Mouse (Mus musculus) lung, adult 2 months (tissue): Measurements from ENCODE around the gene Wif1. TPM values are rescaled to one million over a fixed set of nuclear protein-coding genes. Genes with fewer than 3 reads are reported as not detected.

Experiments
- DNase-seq: peaks from one replicate; pipeline ENCODE4 v3.0.0; 2022
- H3K4me1 ChIP-seq: fragments of 200-500 bp; 2 replicates; pipeline ENCODE4 v1.6.1; 2011; ENCODE audit warnings: low read length; ENCODE audit not compliant: control insufficient read depth, insufficient read depth
- H3K4me3 ChIP-seq: fragments of 200-500 bp; replicated peaks from 2 replicates; pipeline ENCODE3; 2011; ENCODE audit warnings: low read depth, mild to moderate bottlenecking, control low read depth, low read length; ENCODE audit errors: extremely low read depth
- CTCF ChIP-seq: fragments of 200-500 bp; IDR thresholded peaks from 2 replicates; pipeline ENCODE4 v1.5.1; 2011; ENCODE audit warnings: mild to moderate bottlenecking, low read length, control low read depth; ENCODE audit not compliant: insufficient read depth
- POLR2A ChIP-seq: fragments of 200-500 bp; IDR thresholded peaks from 2 replicates; pipeline ENCODE4 v1.6.1; 2011; ENCODE audit warnings: low read depth, mild to moderate bottlenecking, control low read depth, low read length, borderline replicate concordance; ENCODE audit errors: extremely low read depth
- WGBS: fragments of 180-500 bp; shearing (Covaris S2); methylation state at CpG from one replicate; pipeline ENCODE4 v1.1.7; 2018; 5-methylcytosine and 5-hydroxymethylcytosine counted together
- polyA plus RNA-seq: library from polyadenylated mRNA; depleted of rRNA; stranded (reverse); fragments of >200 nt; gene quantifications from 2 replicates; pipeline ENCODE4 v1.2.3, GENCODE M21; 2012; rRNA removed

Wif1 gene
- 3.5 and 4.3 TPM in 2 replicates for polyA plus RNA-seq

DNA sequence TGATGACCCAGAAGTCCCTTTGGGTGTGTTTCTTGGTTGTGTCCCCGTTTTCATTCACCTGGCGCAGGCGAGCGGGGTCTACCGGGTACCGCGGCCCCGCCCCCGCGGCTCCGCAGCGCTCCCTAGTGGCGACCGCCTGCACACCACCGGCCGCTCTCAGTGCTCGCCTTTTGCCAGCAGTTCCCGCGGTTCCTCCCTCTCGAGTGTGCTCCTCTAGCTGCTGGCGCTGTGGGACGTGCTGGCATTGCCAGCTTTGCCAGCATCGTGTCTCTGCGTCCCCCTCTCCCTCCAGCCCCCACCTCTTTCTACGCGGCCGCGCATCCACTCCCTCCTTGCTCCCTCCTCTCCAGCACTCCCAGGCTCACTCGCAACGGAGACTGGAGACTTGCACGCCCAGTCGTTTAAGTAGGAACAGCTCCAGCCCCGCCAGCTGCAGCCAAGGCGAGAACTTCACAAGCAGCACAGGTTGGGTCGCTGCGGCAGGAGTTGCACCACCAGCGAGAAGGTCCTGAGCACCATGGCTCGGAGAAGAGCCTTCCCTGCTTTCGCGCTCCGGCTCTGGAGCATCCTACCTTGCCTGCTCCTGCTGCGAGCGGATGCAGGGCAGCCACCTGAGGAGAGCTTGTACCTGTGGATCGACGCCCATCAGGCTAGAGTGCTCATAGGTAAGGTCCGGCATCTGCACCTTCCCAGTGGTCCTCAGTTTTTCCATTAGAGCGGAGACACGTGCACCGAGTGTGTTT lies at the start of gene Wif1:
Wif1 (plus strand) TSS at position 135 of the 743 bp plus-strand sequence.
- Histone ChIP-seq H3K4me3 (peak within 1 kb of the TSS; percentile 68), H3K4me1 (peaks cover 5% of the 10 kb centered on the region; the same call in 1 of the 2 replicates)
- DNase-seq = peak; percentile 81
- 1% methylated on average over 49 of the region's 49 CpGs for WGBS
- TF ChIP-seq CTCF = peak; percentile 46
- TF ChIP-seq POLR2A = no peak

DNA sequence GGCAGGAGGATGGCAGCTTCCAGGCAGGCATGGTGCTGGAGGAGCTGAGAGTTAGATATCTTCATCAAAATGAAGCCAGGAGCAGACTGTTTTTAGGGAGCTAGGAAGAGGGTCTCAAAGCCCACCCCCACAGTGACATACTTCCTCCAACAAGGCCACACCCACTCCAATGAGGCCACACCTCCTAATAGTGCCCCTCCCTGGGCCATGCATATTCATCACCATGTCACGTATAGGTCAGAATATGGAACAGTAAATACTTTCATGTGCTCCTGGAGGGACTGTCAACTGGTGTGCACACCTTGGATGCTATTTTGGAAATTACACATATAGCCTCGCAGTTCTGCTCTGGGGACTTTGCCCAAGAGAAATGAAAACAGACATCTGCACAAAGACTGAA lies 31.6 kb upstream of the Wif1 start:
- 83% methylated on average over 2 of the region's 2 CpGs for WGBS
- no peak for DNase-seq
- TF ChIP-seq CTCF (no peak), POLR2A (no peak)
- Histone ChIP-seq H3K4me1 (no peaks in the 10 kb centered on the region), H3K4me3 (no peak overlapping the region)

DNA sequence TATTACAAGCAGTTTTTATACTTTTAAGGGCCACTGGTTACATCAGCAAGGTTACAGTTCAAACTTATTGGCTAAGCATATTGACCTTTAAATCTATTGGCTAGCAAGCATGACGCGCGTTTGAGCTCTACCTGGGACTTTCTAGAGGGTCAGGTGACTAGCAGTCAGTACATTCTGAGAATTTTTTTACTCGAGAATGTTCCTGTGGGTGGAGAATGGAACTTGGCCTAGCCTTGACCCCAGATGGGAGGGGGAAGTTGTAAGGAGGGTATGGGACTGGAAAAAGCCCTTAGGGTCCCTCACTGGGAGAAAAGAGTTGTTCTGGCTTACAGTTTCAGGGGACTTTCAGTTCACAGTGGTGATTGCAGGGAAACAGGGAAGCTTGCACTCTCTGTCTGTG lies 22.3 kb upstream of the Wif1 start:
- Histone ChIP-seq H3K4me1 (no peaks in the 10 kb centered on the region), H3K4me3 (no peak overlapping the region)
- 71% methylated on average over 4 of the region's 4 CpGs for WGBS
- TF ChIP-seq CTCF (no peak), POLR2A (no peak)
- DNase-seq = no peak

DNA sequence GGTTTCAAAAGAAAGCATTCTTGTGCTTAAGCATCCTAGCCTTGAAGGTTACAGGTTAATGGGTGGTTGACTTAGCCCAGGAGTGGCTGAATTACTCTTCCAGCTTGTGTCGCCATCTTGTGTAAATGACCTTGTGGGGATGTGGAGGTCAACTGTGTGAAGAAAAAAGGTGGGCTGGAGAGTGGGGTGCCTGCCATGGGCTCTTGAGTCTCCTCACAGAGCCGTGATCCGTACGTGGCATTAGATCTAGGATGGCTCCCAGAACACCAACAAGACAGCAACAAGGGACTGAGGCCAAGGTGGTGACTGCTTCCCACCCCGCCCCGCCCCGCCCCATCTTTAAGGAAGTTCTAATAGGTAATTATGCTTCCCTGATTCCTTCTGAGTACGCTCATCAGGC lies 17.5 kb upstream of the Wif1 start:
- no peak for DNase-seq
- Histone ChIP-seq H3K4me1 (no peaks in the 10 kb centered on the region), H3K4me3 (no peak overlapping the region)
- 79% methylated on average over 8 of the region's 8 CpGs for WGBS
- no peak for TF ChIP-seq CTCF
- no peak for TF ChIP-seq POLR2A

DNA sequence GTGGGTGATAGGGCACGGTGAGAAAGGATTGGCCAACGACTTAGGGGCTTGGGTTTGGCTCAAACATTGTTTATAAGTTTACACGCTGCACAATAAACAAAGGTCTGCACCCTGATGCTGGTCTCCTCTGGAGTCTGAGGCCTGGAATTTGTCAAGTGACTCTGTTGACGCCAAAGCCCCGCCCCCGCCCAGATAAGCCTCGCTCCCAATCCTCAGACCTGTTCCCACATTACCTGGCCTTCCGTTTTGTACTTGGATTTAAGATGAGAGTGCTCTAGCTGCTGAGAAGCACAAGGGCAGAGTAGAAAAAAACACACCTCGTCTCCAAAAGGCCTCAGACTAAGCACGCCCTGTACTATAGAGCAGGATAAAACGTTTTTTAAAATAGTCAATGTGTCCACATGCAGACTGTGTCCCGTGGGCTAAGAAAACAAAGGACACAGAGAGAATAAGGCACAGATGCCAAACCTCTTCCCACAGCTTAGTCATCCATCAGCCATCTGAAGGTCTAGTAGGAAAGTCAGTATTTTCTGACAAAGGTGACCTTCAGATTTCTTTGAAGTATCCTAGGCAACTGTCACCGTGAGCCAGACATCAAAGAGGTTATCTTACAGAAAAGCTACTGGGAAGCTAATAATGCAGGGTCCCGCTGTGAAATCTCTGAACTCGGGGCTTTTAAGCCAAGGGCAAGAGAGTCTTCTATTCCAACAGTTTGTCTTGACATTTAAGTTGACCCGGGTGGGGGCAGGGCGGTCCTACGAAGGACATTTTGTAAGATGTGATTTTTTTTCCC lies 16.9 kb upstream of the Wif1 start:
- TF ChIP-seq CTCF (no peak), POLR2A (no peak)
- no peak overlapping the region for H3K4me3 ChIP-seq
- no peaks in the 10 kb centered on the region for H3K4me1 ChIP-seq
- WGBS = 32% methylated on average over 18 of the region's 18 CpGs
- DNase-seq = no peak

DNA sequence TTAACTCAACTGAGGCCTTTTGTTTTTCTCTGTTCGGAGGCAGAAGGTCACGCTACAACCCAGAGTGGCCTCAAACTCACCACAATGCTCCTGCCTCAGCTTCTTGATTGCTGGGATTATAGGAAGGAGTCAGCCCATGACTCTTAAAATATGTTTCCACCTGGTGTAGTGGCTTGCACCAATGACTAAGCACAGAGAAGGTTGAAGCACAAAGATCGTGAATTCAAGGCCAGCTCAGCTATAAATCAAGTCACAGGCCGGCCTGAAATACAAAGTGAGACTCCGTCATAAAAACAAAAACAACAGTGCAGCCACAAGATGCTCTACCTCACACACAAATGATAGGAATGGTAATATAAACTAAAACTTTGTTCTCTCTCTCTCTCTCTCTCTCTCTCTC lies 10.8 kb upstream of the Wif1 start:
- Histone ChIP-seq H3K4me1 (no peaks in the 10 kb centered on the region), H3K4me3 (no peak overlapping the region)
- DNase-seq = no peak
- WGBS = 63% methylated on average over 5 of the region's 5 CpGs
- TF ChIP-seq POLR2A (no peak), CTCF (no peak)

DNA sequence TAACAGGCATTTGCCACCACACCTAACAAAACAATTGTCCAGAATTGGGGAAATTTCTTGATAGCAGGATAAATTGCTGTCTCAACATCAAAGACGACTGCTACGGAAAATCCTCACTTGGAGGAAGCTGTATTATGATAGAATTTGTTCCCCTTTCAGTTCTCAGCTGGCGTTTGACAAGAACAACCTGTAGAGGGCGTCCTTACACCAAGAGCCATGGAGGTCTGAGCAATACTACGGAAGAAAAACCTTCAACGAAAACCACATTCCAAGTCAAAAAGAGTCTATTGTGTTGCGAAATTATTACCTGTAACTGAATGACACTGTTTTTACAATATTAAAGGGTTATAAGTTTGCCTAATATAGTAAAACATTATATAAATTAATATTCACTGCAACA lies 2.0 kb upstream of the Wif1 start:
- 0 out of 2 replicates have a peak, but pooled peaks have one; percentile 16 for TF ChIP-seq CTCF
- TF ChIP-seq POLR2A = no peak
- H3K4me3 ChIP-seq = no peak overlapping the region
- WGBS = 7% methylated on average over 7 of the region's 7 CpGs
- peaks cover 5% of the 10 kb centered on the region; the same call in 1 of the 2 replicates for H3K4me1 ChIP-seq
- peak; percentile 22 for DNase-seq

DNA sequence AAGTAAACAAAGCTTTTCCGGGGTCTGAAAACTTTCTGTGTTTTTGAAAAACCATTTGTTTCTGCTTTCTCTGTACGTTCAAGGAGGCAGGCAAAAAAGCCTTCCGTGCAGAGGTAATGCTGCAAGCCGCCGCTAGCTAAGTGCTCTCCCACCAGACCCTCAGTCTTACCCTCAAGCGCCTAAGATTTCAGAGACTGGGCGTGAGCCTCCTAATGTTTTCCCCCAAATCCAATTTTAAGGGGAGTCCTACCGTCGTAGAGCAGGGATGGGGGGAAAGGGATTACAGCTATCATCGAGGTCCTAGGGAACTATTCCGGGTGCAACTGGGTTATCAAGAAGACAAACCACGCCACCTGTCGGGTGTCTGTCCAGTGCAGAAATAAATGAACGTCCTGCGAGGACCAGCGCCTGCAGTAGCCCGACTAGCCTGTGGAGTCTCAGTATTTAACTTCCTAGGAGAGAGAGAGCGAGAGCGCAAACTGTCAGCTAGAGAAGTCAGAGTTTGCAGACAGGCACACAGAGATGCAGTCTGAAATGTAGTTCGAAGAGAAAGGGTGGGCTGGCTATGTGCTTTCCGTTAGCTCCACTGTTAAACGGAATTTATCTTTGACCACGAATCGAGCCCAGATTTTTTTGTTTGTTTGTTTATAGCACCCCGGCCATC lies 500 bp upstream of the Wif1 start:
- H3K4me1 ChIP-seq = peaks cover 5% of the 10 kb centered on the region; the same call in 1 of the 2 replicates
- peak overlapping the region; percentile 68 for H3K4me3 ChIP-seq
- DNase-seq = peak; percentile 69
- 1% methylated on average over 25 of the region's 25 CpGs for WGBS
- TF ChIP-seq POLR2A (no peak), CTCF (peak; percentile 54)

DNA sequence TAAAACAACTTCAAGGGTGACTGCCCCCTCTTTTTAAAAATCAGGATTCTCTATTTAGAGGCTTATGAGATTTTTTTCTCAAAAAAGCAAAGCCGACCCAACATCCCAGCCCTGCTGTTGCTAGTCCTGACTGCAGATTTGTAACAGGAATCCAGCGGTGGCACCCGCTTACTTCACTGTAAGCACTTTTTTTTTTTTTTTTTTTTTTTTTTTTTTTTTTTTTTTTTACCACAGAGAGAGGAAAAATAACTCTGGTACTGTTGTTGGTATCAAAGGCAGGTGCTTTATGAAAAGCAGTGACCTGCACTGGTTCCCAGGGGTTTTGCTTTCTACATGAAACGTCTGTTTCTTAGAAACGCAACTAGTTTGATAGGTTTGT lies 798 bp downstream of the Wif1 start:
- WGBS = 12% methylated on average over 5 of the region's 5 CpGs
- Histone ChIP-seq H3K4me1 (peaks cover 5% of the 10 kb centered on the region; the same call in 1 of the 2 replicates), H3K4me3 (no peak overlapping the region)
- no peak for TF ChIP-seq CTCF
- no peak for TF ChIP-seq POLR2A
- DNase-seq = no peak
